Comparison of ENCODE assay signal across 8 mouse cellular contexts in genomic region chr9:72664409-72665351, GRCm38 (mm10). TPM values are rescaled to one million over a fixed set of nuclear protein-coding genes. Genes with fewer than 3 reads are reported as not detected.
DNase-seq lines count a peak whose midpoint lies in the region; ATAC-seq and TF ChIP-seq lines count a peak whose summit lies in the region.

No protein-coding gene starts in this region.

- H3K4me1 ChIP-seq in kidney, embryonic 16.5 days (ENCODE audit: insufficient read depth, low read length): peaks cover 42% of the 10 kb centered on the region
- peaks cover 13 to 22% of the 10 kb centered on the region in 2 experiments for H3K4me1 ChIP-seq in MEL (ENCODE audit: control insufficient read depth in 1 of 2, insufficient read depth in 2 of 2, low read length in 2 of 2)
- H3K4me1 ChIP-seq in forebrain, embryonic 12.5 days: peaks cover 54% of the 10 kb centered on the region
- peaks cover 49% of the 10 kb centered on the region for H3K4me1 ChIP-seq in limb, embryonic 13.5 days

- no peak for DNase-seq in kidney, adult 8-10 months
- no peak for DNase-seq in MEL (ENCODE audit: low read depth, low spot score)
- no peak for DNase-seq in urinary bladder, postnatal 10 days (ENCODE audit: low spot score)
- no peak for DNase-seq in gastrocnemius, postnatal 14 days
- no peak for DNase-seq in layer of hippocampus, adult 9-11 months

- H3K36me3 ChIP-seq in kidney, embryonic 16.5 days (ENCODE audit: insufficient read depth, low read length): peaks cover 36% of the 10 kb centered on the region
- H3K36me3 ChIP-seq in MEL (ENCODE audit: control insufficient read depth in 1 of 2, insufficient read depth in 2 of 2, low read length in 2 of 2): peaks cover 7 to 51% of the 10 kb centered on the region in 2 experiments
- H3K36me3 ChIP-seq in forebrain, embryonic 12.5 days (replicated peaks): peaks cover 43% of the 10 kb centered on the region
- peaks cover 47% of the 10 kb centered on the region for H3K36me3 ChIP-seq in limb, embryonic 13.5 days

- H3K9ac ChIP-seq in kidney, embryonic 16.5 days (replicated peaks; ENCODE audit: low read length): peak overlapping the region; percentile 100
- peak overlapping the region; percentile 98 for H3K9ac ChIP-seq in MEL (ENCODE audit: control insufficient read depth, low read depth, low read length, poor library complexity, severe bottlenecking)
- peak overlapping the region; percentile 100 for H3K9ac ChIP-seq in forebrain, embryonic 12.5 days
- H3K9ac ChIP-seq in limb, embryonic 13.5 days: peak overlapping the region; percentile 100

- intact Hi-C loops in gastrocnemius, postnatal 14 days (cut with DNase I; ENCODE audit: low total_unique reads): no loop called here

- H3K4me2 ChIP-seq in kidney, embryonic 16.5 days (replicated peaks; ENCODE audit: low read depth, low read length): peak overlapping the region; percentile 77
- H3K4me2 ChIP-seq in forebrain, embryonic 12.5 days: peak overlapping the region; percentile 96
- peak overlapping the region; percentile 97 for H3K4me2 ChIP-seq in limb, embryonic 13.5 days (replicated peaks)

- no peak for TF ChIP-seq EP300 in MEL (IDR thresholded peaks at IDR 0.05; ENCODE audit: low read depth in 1 of 2, low read length in 2 of 2)

- no peak for TF ChIP-seq CTCF in MEL (IDR thresholded peaks at IDR 0.05 in 2 of 3, conservative IDR thresholded peaks at IDR 0.05 in 1 of 3; ENCODE audit: control insufficient read depth in 1 of 3, insufficient read depth in 1 of 3, low read depth in 2 of 3, low read length in 3 of 3, poor library complexity in 1 of 3, severe bottlenecking in 1 of 3)

- H3K4me3 ChIP-seq in kidney, embryonic 16.5 days (ENCODE audit: low read length): peak overlapping the region; percentile 98
- H3K4me3 ChIP-seq in MEL (ENCODE audit: control insufficient read depth in 1 of 2, insufficient read depth in 1 of 2, low read depth in 2 of 2, low read length in 2 of 2): peak overlapping the region; percentile 51 to 75
- H3K4me3 ChIP-seq in forebrain, embryonic 12.5 days (replicated peaks): peak overlapping the region; percentile 96
- peak overlapping the region; percentile 80 for H3K4me3 ChIP-seq in limb, embryonic 13.5 days

- no peaks in the 10 kb centered on the region for H3K27me3 ChIP-seq in kidney, embryonic 16.5 days (ENCODE audit: insufficient read depth, low read length)
- no peaks in the 10 kb centered on the region for H3K27me3 ChIP-seq in MEL (ENCODE audit: control insufficient read depth in 1 of 2, insufficient read depth in 2 of 2, low read length in 2 of 2)
- H3K27me3 ChIP-seq in forebrain, embryonic 12.5 days: no peaks in the 10 kb centered on the region
- H3K27me3 ChIP-seq in limb, embryonic 13.5 days: no peaks in the 10 kb centered on the region

- peaks cover 55% of the 10 kb centered on the region for H3K79me2 ChIP-seq in MEL (ENCODE audit: control insufficient read depth, insufficient read depth, low read length, poor library complexity)

- peak in 1 of 2 experiments; percentile 47; a peak in 1 of 4 replicates for TF ChIP-seq POLR2A in MEL (IDR thresholded peaks at IDR 0.05; ENCODE audit: control insufficient read depth in 1 of 2, insufficient read depth in 1 of 2, low read depth in 1 of 2, low read length in 2 of 2, poor library complexity in 1 of 2)

- no peak for TF ChIP-seq RAD21 in MEL (IDR thresholded peaks at IDR 0.05; ENCODE audit: low read depth, low read length)

- WGBS in kidney, embryonic 16.5 days: 27% methylated on average over 12 of the region's 12 CpGs
- WGBS in forebrain, embryonic 12.5 days: 34% methylated on average over 12 of the region's 12 CpGs
- WGBS in limb, embryonic 13.5 days: 40% methylated on average over 12 of the region's 12 CpGs

- H3K27ac ChIP-seq in kidney, embryonic 16.5 days (ENCODE audit: low read length): peak overlapping the region; percentile 100
- peak overlapping the region; percentile 93 for H3K27ac ChIP-seq in MEL (ENCODE audit: control insufficient read depth, low read depth, low read length)
- H3K27ac ChIP-seq in forebrain, embryonic 12.5 days: peak overlapping the region; percentile 97
- peak overlapping the region; percentile 99 for H3K27ac ChIP-seq in limb, embryonic 13.5 days

- H3K9me3 ChIP-seq in kidney, embryonic 16.5 days (ENCODE audit: low read length): no peaks in the 10 kb centered on the region
- H3K9me3 ChIP-seq in MEL (replicated peaks; ENCODE audit: insufficient read depth, low read length): no peaks in the 10 kb centered on the region
- no peaks in the 10 kb centered on the region for H3K9me3 ChIP-seq in forebrain, embryonic 12.5 days
- H3K9me3 ChIP-seq in limb, embryonic 13.5 days: no peaks in the 10 kb centered on the region

- ATAC-seq in kidney, embryonic 16.5 days (ENCODE audit: low FRiP score, low TSS enrichment): no peak
- no peak for ATAC-seq in forebrain, embryonic 12.5 days (ENCODE audit: low FRiP score)
- ATAC-seq in limb, embryonic 13.5 days (ENCODE audit: low FRiP score, low read depth): no peak

TF ChIP-seq in MEL, 35 proteins besides CTCF, POLR2A, EP300 and RAD21:
- TF ChIP-seq SMC3 (IDR thresholded peaks at IDR 0.05; ENCODE audit: low read depth, low read length) (no peak), ETS1 (IDR thresholded peaks at IDR 0.05; ENCODE audit: low read depth, low read length) (no peak), POLR2AphosphoS2 (IDR thresholded peaks at IDR 0.05; ENCODE audit: low read length) (0 out of 2 replicates have a peak, but pooled peaks have one; percentile 21)

RNA-seq across cellular contexts. Expression of gene Nedd4, which starts 2.5 kb away (rescaled TPM):
- polyA plus RNA-seq in kidney, embryonic 16.5 days (2015; fragmentation: Nextera tagmentation; extraction: Ambion mirVana): 652 and 684 TPM in 2 replicates
- 167 and 175 TPM in 2 replicates for total RNA-seq in MEL (2012; rRNA removed)
- polyA plus RNA-seq in MEL (2012; ENCODE audit: insufficient read depth in 1 of 2, insufficient read length in 2 of 2, low read depth in 1 of 2, low replicate concordance in 2 of 2, missing spikeins in 1 of 2): 100 to 1,000 TPM; 216 to 583 TPM
- 731 and 774 TPM in 2 replicates for polyA plus RNA-seq in forebrain, embryonic 12.5 days (2016; fragmentation: Nextera tagmentation; extraction: Ambion mirVana)
- polyA plus RNA-seq in limb, embryonic 13.5 days (2015; fragmentation: Nextera tagmentation; extraction: Ambion mirVana): 754 and 779 TPM in 2 replicates
- total RNA-seq in gastrocnemius, postnatal 14 days (2021): 100 to 1,000 TPM; 388 to 415 TPM
